Comparison of ENCODE assay signal across 12 mouse cellular contexts in the genomic region with DNA sequence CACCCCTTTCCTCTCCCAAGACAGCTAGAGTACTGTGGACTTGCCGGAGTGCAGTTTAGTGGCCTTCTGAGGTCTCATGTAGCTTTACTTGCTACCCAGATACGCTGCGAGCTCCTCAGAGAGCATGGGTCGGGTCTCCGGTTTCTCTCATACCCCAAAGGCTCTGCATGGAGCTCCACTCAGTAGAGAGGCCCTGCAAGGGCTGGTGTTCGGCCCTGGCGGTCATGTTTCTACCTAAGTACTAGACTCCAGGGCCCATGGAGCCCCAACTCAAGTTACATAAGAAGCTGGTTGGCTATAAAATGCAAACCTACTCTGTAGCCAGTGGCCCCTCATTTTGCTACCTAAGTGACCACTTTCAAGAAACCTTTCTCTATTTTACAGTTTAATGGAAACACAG. TPM values are rescaled to one million over a fixed set of nuclear protein-coding genes. Genes with fewer than 3 reads are reported as not detected.
DNase-seq lines count a peak whose midpoint lies in the region; ATAC-seq and TF ChIP-seq lines count a peak whose summit lies in the region.
"Had no signal": no experiment of that assay in that cellular context is flagged by ENCODE, and none has a peak within 500 bp of the region (broad histone marks: within the 10 kb centered on the region; RNA-seq: fewer than 3 reads in every experiment).

No protein-coding gene starts in this region.

- H3ac ChIP-seq in myocyte (ENCODE audit: control insufficient read depth, insufficient read length): no peak overlapping the region

- 49% methylated on average over 7 of the region's 7 CpGs for WGBS in kidney, embryonic 16.5 days
- WGBS in embryonic facial prominence, embryonic 14.5 days: 62% methylated on average over 7 of the region's 7 CpGs

- H3K4me3 ChIP-seq in gastrocnemius, adult 2 months: no peak overlapping the region
- H3K4me3 ChIP-seq in kidney, embryonic 16.5 days (ENCODE audit: low read length): no peak overlapping the region
- H3K4me3 ChIP-seq in embryonic facial prominence, embryonic 14.5 days (ENCODE audit: low read depth, low read length): no peak overlapping the region
- H3K4me3 ChIP-seq in myocyte: no peak overlapping the region
- H3K4me3 ChIP-seq: hindbrain, embryonic 15.5 days; liver, embryonic 15.5 days; midbrain, embryonic 15.5 days had no signal

- peaks cover 97% of the 10 kb centered on the region for H3K4me1 ChIP-seq in kidney, embryonic 16.5 days (ENCODE audit: insufficient read depth, low read length)
- H3K4me1 ChIP-seq in embryonic facial prominence, embryonic 14.5 days (ENCODE audit: control insufficient read depth, insufficient read depth, low read length): peaks cover 86% of the 10 kb centered on the region

- H3K9me3 ChIP-seq in kidney, embryonic 16.5 days (ENCODE audit: low read length): no peaks in the 10 kb centered on the region
- no peaks in the 10 kb centered on the region for H3K9me3 ChIP-seq in embryonic facial prominence, embryonic 14.5 days (ENCODE audit: control insufficient read depth, low read length)
- H3K9me3 ChIP-seq: hindbrain, embryonic 15.5 days; liver, embryonic 15.5 days; midbrain, embryonic 15.5 days had no signal

- H3K79me2 ChIP-seq in myocyte (ENCODE audit: control insufficient read depth, insufficient read depth): peaks cover 78% of the 10 kb centered on the region

- DNase-seq in gastrocnemius, adult 2 months: peak; percentile 23
- no peak for DNase-seq in gastrocnemius, postnatal 14 days
- DNase-seq in kidney, postnatal 36 days: no peak
- DNase-seq in embryonic facial prominence, embryonic 14.5 days (ENCODE audit: low spot score): peak; percentile 50
- no peak for DNase-seq in adrenal gland, postnatal 36 days
- DNase-seq in embryo, embryonic 11 days: no peak
- DNase-seq: layer of hippocampus, adult 9-11 months had no signal

- intact Hi-C loops in gastrocnemius, adult 2 months (cut with DNase I): no loop called here
- intact Hi-C loops in gastrocnemius, postnatal 14 days (cut with DNase I; ENCODE audit: low total_unique reads): no loop called here

- H3K27me3 ChIP-seq in kidney, embryonic 16.5 days (ENCODE audit: insufficient read depth, low read length): no peaks in the 10 kb centered on the region
- no peaks in the 10 kb centered on the region for H3K27me3 ChIP-seq in embryonic facial prominence, embryonic 14.5 days (replicated peaks; ENCODE audit: control insufficient read depth, insufficient read depth, low read length)
- no peaks in the 10 kb centered on the region for H3K27me3 ChIP-seq in myocyte (ENCODE audit: control insufficient read depth, insufficient read depth, insufficient read length)
- H3K27me3 ChIP-seq: hindbrain, embryonic 15.5 days; liver, embryonic 15.5 days; midbrain, embryonic 15.5 days had no signal

- H3K4me2 ChIP-seq in kidney, embryonic 16.5 days (replicated peaks; ENCODE audit: low read depth, low read length): no peak overlapping the region
- H3K4me2 ChIP-seq in embryonic facial prominence, embryonic 14.5 days (ENCODE audit: low read depth, low read length): no peak overlapping the region
- peak overlapping the region; percentile 58 for H3K4me2 ChIP-seq in myocyte (ENCODE audit: low read depth)
- H3K4me2 ChIP-seq: hindbrain, embryonic 15.5 days; liver, embryonic 15.5 days; midbrain, embryonic 15.5 days had no signal

- H3K9ac ChIP-seq in kidney, embryonic 16.5 days (replicated peaks; ENCODE audit: low read length): peak overlapping the region; percentile 4; the same call in 1 of the 2 replicates
- H3K9ac ChIP-seq in embryonic facial prominence, embryonic 14.5 days (ENCODE audit: low read depth, low read length): 0 out of 2 replicates have a peak overlapping the region, but pooled peaks have one; percentile 8
- H3K9ac ChIP-seq: hindbrain, embryonic 15.5 days; liver, embryonic 15.5 days; midbrain, embryonic 15.5 days had no signal

- no peaks in the 10 kb centered on the region for H3K36me3 ChIP-seq in kidney, embryonic 16.5 days (ENCODE audit: insufficient read depth, low read length)
- peaks cover 12% of the 10 kb centered on the region; the same call in 1 of the 2 replicates for H3K36me3 ChIP-seq in embryonic facial prominence, embryonic 14.5 days (ENCODE audit: control insufficient read depth, insufficient read depth, low read length)
- peaks cover 5% of the 10 kb centered on the region for H3K36me3 ChIP-seq in myocyte (ENCODE audit: control insufficient read depth, insufficient read depth)
- H3K36me3 ChIP-seq: hindbrain, embryonic 15.5 days; midbrain, embryonic 15.5 days had no signal

- peak overlapping the region; percentile 92 for H3K27ac ChIP-seq in gastrocnemius, adult 2 months
- peak overlapping the region; percentile 71 for H3K27ac ChIP-seq in kidney, embryonic 16.5 days (ENCODE audit: low read length)
- H3K27ac ChIP-seq in embryonic facial prominence, embryonic 14.5 days (replicated peaks; ENCODE audit: low read depth, low read length): peak overlapping the region; percentile 67
- H3K27ac ChIP-seq: hindbrain, embryonic 15.5 days; liver, embryonic 15.5 days; midbrain, embryonic 15.5 days had no signal

- TF ChIP-seq CTCF in gastrocnemius, adult 2 months (IDR thresholded peaks at IDR 0.05): no peak

- ATAC-seq in kidney, embryonic 16.5 days (ENCODE audit: low FRiP score, low TSS enrichment): no peak
- ATAC-seq in embryonic facial prominence, embryonic 14.5 days (ENCODE audit: low read depth): no peak; the same call in 1 of the 2 replicates
- ATAC-seq: midbrain, embryonic 15.5 days had no signal

- no peak for TF ChIP-seq POLR2A in myocyte (IDR thresholded peaks at IDR 0.05; ENCODE audit: insufficient read length, low read depth)

TF ChIP-seq in myocyte, 11 proteins besides CTCF, POLR2A, EP300 and RAD21:
- TF ChIP-seq MAX (IDR thresholded peaks at IDR 0.05; ENCODE audit: low read depth): no peak
- TF ChIP-seq POLR2AphosphoS2 (IDR thresholded peaks at IDR 0.05; ENCODE audit: insufficient read length, low read depth): no peak
- no peak for TF ChIP-seq E2F4 (IDR thresholded peaks at IDR 0.05; ENCODE audit: insufficient read depth)
- no peak for TF ChIP-seq SRF (IDR thresholded peaks at IDR 0.05; ENCODE audit: control insufficient read depth, insufficient read length, low read depth)

RNA-seq across cellular contexts. Expression of gene Actn4, which starts 13.4 kb away (rescaled TPM):
- total RNA-seq in gastrocnemius, adult 2 months (2021): 10 to 100 TPM; 27.1 to 40.2 TPM
- 10 to 100 TPM; 68.1 to 85.9 TPM for total RNA-seq in gastrocnemius, postnatal 14 days (2021)
- polyA plus RNA-seq in kidney, embryonic 16.5 days (2015; fragmentation: Nextera tagmentation; extraction: Ambion mirVana): 360 and 374 TPM in 2 replicates
- polyA plus RNA-seq in embryonic facial prominence, embryonic 14.5 days (2014; fragmentation: Nextera tagmentation; extraction: Ambion mirVana): 256 and 280 TPM in 2 replicates
- 270 TPM for polyA plus RNA-seq in myocyte (2012; fragmentation: generic; extraction: Trizol)
- total RNA-seq in adrenal gland, postnatal 36 days (2021): 100 to 1,000 TPM; 193 to 252 TPM

RNA-seq across cellular contexts. Expression of gene Eif3k, which starts 32.9 kb away (rescaled TPM):
- 100 to 1,000 TPM; 122 to 141 TPM for total RNA-seq in gastrocnemius, adult 2 months (2021)
- 100 to 1,000 TPM; 142 to 147 TPM for total RNA-seq in gastrocnemius, postnatal 14 days (2021)
- polyA plus RNA-seq in kidney, embryonic 16.5 days (2015; fragmentation: Nextera tagmentation; extraction: Ambion mirVana): 406 and 407 TPM in 2 replicates
- 403 and 404 TPM in 2 replicates for polyA plus RNA-seq in embryonic facial prominence, embryonic 14.5 days (2014; fragmentation: Nextera tagmentation; extraction: Ambion mirVana)
- polyA plus RNA-seq in myocyte (2012; fragmentation: generic; extraction: Trizol): 335 TPM
- 100 to 1,000 TPM; 241 to 264 TPM for total RNA-seq in adrenal gland, postnatal 36 days (2021)

RNA-seq across cellular contexts. Expression of gene Map4k1, which starts 33.1 kb away (rescaled TPM):
- under 1 TPM; 0.25 to 0.33 TPM for total RNA-seq in gastrocnemius, adult 2 months (2021)
- 1 to 10 TPM in 1 of 2 experiments, under 1 TPM in 1; 0.71 to 1.2 TPM for total RNA-seq in gastrocnemius, postnatal 14 days (2021)
- polyA plus RNA-seq in kidney, embryonic 16.5 days (2015; fragmentation: Nextera tagmentation; extraction: Ambion mirVana): 9.7 and 10.1 TPM in 2 replicates
- polyA plus RNA-seq in embryonic facial prominence, embryonic 14.5 days (2014; fragmentation: Nextera tagmentation; extraction: Ambion mirVana): 7.2 and 8.7 TPM in 2 replicates
- 0.18 TPM for polyA plus RNA-seq in myocyte (2012; fragmentation: generic; extraction: Trizol)
- total RNA-seq in adrenal gland, postnatal 36 days (2021): 1 to 10 TPM; 1.1 to 1.7 TPM

Comparison
In these comparisons a context has a peak if more than half of its experiments do, and no peak if none do; other contexts are left out.
1. DNase-seq: peak in gastrocnemius, adult 2 months (single experiment) and embryonic facial prominence, embryonic 14.5 days (single experiment); none in gastrocnemius, postnatal 14 days (single experiment), kidney, postnatal 36 days (0 of 2), adrenal gland, postnatal 36 days (0 of 2) and embryo, embryonic 11 days (single experiment).
2. Peak in every context shown above with its lines, with median percentiles within 50 percentile points of each other: H3K27ac ChIP-seq.